Mouse (Mus musculus) adrenal gland, adult 8-10 months (tissue): ENCODE results near the gene Tsc22d1. TPM values are rescaled to one million over a fixed set of nuclear protein-coding genes. Genes with fewer than 3 reads are reported as not detected.

Experiments used
- total RNA-seq, 4 experiments: library from RNA; stranded (reverse); gene quantifications; 2 replicates each; pipeline ENCODE4 v1.2.4; 2022

Gene Tsc22d1
- total RNA-seq, 4 experiments from 2014 or later = 1,539 to 2,602 (median 2,356) TPM

Other genes with a start within 250 kb of the Tsc22d1 start
- gene Serp2, start 141.9 kb downstream of the Tsc22d1 start, total RNA-seq = 1 to 10 TPM; 4.5 to 10.0 (median 6.7) TPM